Mouse (Mus musculus) mammary gland, adult 2 months (tissue): ENCODE measurements around the gene Hdhd5. TPM values are rescaled to one million over a fixed set of nuclear protein-coding genes. Genes with fewer than 3 reads are reported as not detected.

Experiments
- polyA plus RNA-seq: library from polyadenylated mRNA; depleted of rRNA; stranded (reverse); fragments of >200 nt; gene quantifications from 2 replicates; pipeline ENCODE4 v1.2.3, GENCODE M21; 2012; ENCODE audit warnings: low replicate concordance; rRNA removed

Hdhd5 gene
- 24.3 and 38.2 TPM in 2 replicates for polyA plus RNA-seq

DNA sequence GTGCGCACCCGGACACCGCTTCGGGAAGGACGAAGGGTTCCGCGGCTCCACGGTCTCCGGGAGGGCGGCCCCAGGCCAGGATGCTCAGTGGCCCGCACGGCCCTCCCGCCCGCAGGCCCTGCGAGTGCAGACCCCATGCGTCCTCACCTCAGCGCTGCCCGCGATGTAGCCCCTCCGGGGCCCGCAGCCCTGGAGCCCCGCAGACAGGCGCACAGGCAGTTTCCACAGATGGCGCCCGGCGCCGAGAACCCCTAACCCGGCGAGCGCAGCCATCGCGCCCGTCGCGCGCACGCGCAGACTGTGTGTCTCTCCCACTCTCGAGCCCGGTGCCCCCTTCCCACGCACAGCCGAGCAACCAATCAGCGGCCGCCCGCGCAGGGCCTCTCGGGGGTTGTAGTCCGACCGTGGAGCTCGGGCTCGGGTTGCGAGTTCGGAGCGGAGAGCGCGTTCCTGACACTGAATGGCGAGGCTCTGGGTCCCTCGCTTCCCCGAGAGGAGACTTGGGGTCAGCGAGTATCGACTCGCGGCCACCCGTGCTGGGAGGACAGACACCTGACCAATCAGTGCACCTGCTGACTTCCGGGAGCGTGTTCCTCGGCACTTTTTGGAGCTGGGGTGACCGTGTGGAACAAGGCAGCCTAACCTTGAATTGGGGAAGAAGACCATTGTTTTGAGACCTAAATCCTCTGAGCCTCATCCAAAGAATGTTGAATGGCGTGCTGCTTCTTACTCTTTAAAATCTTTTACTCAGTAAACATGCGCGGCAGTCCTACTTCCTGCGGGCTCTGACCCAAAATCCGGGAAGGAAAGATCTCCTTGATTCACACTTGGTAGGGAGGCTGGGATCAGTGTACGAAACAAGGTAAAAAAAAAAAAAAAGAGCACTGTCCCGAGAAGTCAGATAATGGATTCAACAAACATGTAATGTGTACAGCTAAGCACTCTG, at the start of gene Hdhd5:
TSS of gene Hdhd5 (minus strand) at position 300 of the 946 bp plus-strand sequence.

DNA sequence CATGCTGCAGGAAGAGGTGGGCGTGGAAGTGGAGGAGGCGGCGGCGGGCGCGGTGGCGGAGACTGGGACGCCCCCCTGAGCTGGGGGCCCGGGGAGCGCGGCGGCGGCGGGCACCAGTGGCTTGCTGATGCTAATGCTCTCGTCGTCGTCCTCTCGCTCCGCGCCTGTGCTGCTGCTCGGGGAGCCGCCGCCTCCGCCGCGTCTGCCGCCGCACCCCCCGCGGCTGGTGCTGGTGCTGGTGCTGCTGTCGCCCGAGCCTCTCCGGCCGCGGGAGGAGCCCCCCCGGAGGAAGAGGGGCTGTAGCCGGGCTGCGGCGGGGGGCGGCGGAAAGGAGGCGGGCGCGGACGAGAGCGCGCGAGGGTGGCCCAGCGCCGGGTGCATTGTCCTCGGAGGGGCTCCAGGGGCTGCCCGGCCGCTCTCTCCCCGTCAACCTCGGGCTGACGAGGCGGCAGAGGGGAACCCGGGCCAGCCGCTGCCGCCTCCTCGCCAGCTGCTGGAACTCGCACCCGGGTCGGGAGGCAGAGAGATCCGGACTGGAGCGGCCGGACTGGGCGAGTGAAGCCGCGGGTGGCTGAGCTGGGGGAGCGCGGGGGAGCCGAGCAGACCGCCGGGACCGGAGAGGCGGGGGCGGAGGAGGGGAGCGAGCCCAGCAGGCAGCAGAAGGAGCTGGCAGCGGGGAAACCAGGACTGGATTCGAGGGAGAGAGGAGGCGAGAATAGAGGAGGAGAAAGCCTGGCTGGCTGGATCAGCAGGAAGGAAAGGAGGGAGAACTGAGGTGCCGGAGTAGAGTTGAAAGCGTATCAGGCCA, 37.5 kb downstream of the Hdhd5 start, which contains the start of gene Tmem121b:
TSS of gene Tmem121b (minus strand) at position 434 of the 808 bp plus-strand sequence.

DNA sequence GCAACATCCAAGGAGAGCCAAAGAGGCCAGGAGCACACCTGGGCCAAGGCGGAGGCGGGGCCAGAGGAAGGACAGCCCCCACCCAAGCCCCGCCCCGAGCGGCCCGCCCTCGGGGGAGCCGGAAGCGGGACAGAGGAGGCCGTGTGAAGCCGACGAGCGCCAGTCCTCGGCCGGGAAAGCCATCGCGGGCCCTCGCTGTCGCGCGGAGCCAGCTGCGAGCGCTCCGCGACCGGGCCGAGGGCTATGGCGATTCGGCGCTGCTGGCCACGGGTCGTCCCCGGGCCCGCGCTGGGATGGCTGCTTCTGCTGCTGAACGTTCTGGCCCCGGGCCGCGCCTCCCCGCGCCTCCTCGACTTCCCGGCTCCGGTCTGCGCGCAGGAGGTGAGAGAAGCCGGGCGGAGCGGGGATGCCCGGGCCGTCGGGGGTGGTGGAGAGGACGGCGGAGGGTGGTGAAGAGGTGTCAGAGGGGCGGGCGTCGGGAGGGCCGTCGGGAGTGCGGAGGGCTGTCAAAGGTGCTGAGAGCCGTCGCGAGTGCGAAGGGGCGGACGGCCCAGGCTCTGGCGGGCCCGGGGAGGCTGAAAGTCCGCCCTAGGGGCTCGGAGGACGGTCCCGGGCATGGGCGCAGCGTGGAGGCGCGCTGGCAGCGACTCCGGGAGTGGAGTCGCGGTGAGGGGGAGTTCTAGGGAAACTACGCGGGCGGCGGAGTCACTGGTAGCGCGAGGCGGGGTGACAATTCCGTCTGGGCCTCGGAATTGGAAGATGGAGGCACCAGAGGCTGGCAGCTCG, 67.8 kb downstream of the Hdhd5 start, which contains the start of gene Il17ra:
TSS of gene Il17ra (plus strand) at position 162 of the 786 bp plus-strand sequence.

Other genes starting within 250 kb of the Hdhd5 start
- not detected in 2 replicates for gene D330020A13Rik, start 237.0 kb downstream of the Hdhd5 start, polyA plus RNA-seq
- 0.30 and 0.45 TPM in 2 replicates for gene B4galnt3, start 236.8 kb downstream of the Hdhd5 start, polyA plus RNA-seq
- 2.7 and 6.2 TPM in 2 replicates for gene Kdm5a, start 167.2 kb downstream of the Hdhd5 start, polyA plus RNA-seq
- gene Ccdc77, start 166.9 kb downstream of the Hdhd5 start, polyA plus RNA-seq: 2.3 and 4.9 TPM in 2 replicates
- 52.7 and 61.0 TPM in 2 replicates for gene Il17ra, start 68.1 kb downstream of the Hdhd5 start, polyA plus RNA-seq
- gene Tmem121b, start 37.5 kb downstream of the Hdhd5 start, polyA plus RNA-seq: 0.13 and 0.65 TPM in 2 replicates
- gene Cecr2, start 135.1 kb upstream of the Hdhd5 start, polyA plus RNA-seq: 9.1 and 11.1 TPM in 2 replicates
- gene Slc25a18, start 242.3 kb upstream of the Hdhd5 start, polyA plus RNA-seq: 0.27 TPM in 2 replicates